Mouse (Mus musculus): ENCODE measurements around the gene Igfbp1. TPM values are rescaled to one million over a fixed set of nuclear protein-coding genes. Genes with fewer than 3 reads are reported as not detected.
"Not testable (repeated sequence)": the region's sequence is repeated elsewhere in the genome, so short reads cannot be mapped to it uniquely, and the experiment has no call there.

Igfbp1 gene
- polyA plus RNA-seq, 1 experiment: not detected

- TF ChIP-seq POLR2A (IDR thresholded peaks at IDR 0.05; ENCODE audit: insufficient read length, low read depth) (no peak), E2F4 (IDR thresholded peaks at IDR 0.05; ENCODE audit: insufficient read depth) (no peak), REST (IDR thresholded peaks at IDR 0.05; ENCODE audit: insufficient read depth, insufficient read length) (no peak), TCF3 (IDR thresholded peaks at IDR 0.05; ENCODE audit: insufficient read length, low read depth) (no peak), TCF12 (IDR thresholded peaks at IDR 0.05; ENCODE audit: insufficient read depth, poor library complexity, severe bottlenecking) (no peak), POLR2AphosphoS2 (IDR thresholded peaks at IDR 0.05; ENCODE audit: insufficient read length, low read depth) (no peak)
- Histone ChIP-seq H3K27me3 (ENCODE audit: control insufficient read depth, insufficient read depth, insufficient read length) (peaks cover 9% of the 10 kb centered on the region), H3ac (ENCODE audit: control insufficient read depth, insufficient read length) (no peak overlapping the region), H3K4me3 (no peak overlapping the region), H3K36me3 (ENCODE audit: control insufficient read depth, insufficient read depth) (no peaks in the 10 kb centered on the region), H3K79me2 (ENCODE audit: control insufficient read depth, insufficient read depth) (no peaks in the 10 kb centered on the region), H3K4me2 (ENCODE audit: low read depth) (no peak overlapping the region)
Observed at GRCm38 (mm10) chr11:7214761-7215160, 17.2 kb downstream of the Igfbp1 start.

DNA sequence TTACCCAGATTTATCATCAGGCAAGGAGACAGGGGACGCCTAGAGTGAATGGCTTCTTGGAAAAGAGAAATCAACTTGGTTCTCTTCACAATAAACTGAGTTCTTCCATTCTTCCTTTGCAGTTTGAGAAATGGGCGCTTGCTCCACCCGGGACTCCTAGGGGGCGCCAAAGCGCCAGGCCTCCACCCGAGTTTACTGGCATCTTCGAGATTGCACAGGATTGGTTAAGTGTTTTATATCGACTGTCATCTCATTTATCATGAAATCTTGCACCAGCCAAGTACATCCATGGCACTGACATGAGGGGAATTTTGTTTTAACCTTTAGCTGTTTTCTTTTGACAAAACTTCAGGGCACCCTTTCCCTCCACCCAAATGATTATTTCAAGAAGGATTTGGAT lies 18.1 kb downstream of the Igfbp1 start:
- Histone ChIP-seq H3K27me3 (ENCODE audit: control insufficient read depth, insufficient read depth, insufficient read length) (peaks cover 9% of the 10 kb centered on the region), H3K4me3 (no peak overlapping the region), H3K4me2 (ENCODE audit: low read depth) (no peak overlapping the region), H3ac (ENCODE audit: control insufficient read depth, insufficient read length) (no peak overlapping the region), H3K79me2 (ENCODE audit: control insufficient read depth, insufficient read depth) (no peaks in the 10 kb centered on the region), H3K36me3 (ENCODE audit: control insufficient read depth, insufficient read depth) (no peaks in the 10 kb centered on the region)
- TF ChIP-seq CEBPB (IDR thresholded peaks at IDR 0.05; ENCODE audit: insufficient read depth, poor library complexity, severe bottlenecking) (no peak), MYOG (IDR thresholded peaks at IDR 0.05; ENCODE audit: control insufficient read depth in 1 of 3, insufficient read depth in 1 of 3, insufficient read length in 2 of 3, low read depth in 2 of 3) (no peak), POLR2A (IDR thresholded peaks at IDR 0.05; ENCODE audit: insufficient read length, low read depth) (no peak), MYOD1 (IDR thresholded peaks at IDR 0.05; ENCODE audit: control insufficient read depth in 1 of 3, insufficient read length in 2 of 3, low read depth in 2 of 3) (no peak), E2F4 (IDR thresholded peaks at IDR 0.05; ENCODE audit: insufficient read depth) (no peak), POLR2AphosphoS2 (IDR thresholded peaks at IDR 0.05; ENCODE audit: insufficient read length, low read depth) (no peak), USF1 (IDR thresholded peaks at IDR 0.05; ENCODE audit: low read depth) (no peak), SRF (IDR thresholded peaks at IDR 0.05; ENCODE audit: control insufficient read depth, insufficient read length, low read depth) (no peak), REST (IDR thresholded peaks at IDR 0.05; ENCODE audit: insufficient read depth, insufficient read length) (no peak), TCF12 (IDR thresholded peaks at IDR 0.05; ENCODE audit: insufficient read depth, poor library complexity, severe bottlenecking) (no peak), TCF3 (IDR thresholded peaks at IDR 0.05; ENCODE audit: insufficient read length, low read depth) (no peak), MAX (IDR thresholded peaks at IDR 0.05; ENCODE audit: low read depth) (no peak)

DNA sequence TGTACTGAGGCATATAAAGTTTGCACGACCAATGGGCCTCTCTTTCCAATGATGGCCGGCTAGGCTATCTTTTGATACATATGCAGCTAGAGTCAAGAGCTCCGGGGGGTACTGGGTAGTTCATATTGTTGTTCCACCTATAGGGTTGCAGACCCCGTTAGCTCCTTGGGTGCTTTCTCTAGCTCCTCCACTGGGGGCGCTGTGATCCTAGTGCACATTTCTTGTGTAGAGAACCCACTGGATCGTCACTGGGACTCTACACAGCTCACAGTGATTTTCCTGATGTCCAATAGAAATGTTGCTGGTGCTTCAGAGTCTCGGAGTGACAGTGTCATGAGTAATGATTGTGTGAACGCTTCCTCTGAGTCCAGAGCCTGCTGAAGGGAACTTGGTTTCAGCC lies 24.2 kb downstream of the Igfbp1 start:
- H3K4me3 ChIP-seq; H3K27me3 ChIP-seq (ENCODE audit: control insufficient read depth, insufficient read depth, insufficient read length); H3K4me2 ChIP-seq (ENCODE audit: low read depth); H3ac ChIP-seq (ENCODE audit: control insufficient read depth, insufficient read length); H3K79me2 ChIP-seq (ENCODE audit: control insufficient read depth, insufficient read depth); H3K36me3 ChIP-seq (ENCODE audit: control insufficient read depth, insufficient read depth): not testable (repeated sequence)

DNA sequence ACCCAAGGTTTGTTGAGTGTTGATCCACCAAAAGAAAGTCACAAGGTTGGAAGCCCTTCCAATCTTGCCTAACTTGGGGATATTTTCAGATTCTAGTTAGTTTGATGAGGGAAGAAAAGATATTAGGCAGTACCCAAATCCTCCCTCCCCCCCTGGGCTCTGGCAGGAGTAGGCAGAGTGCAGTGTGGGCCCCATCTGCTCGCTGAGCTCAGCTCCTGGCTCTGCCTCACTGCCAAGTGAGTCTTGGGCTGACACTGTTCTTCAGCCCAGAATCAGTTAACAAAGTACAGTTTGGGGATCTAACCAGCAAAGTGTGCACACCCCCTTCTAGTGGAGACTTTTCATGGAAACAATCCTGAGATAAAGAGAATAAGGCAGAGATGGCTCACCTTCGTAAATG lies 28.6 kb downstream of the Igfbp1 start:
- Histone ChIP-seq H3K4me3 (no peak overlapping the region), H3K79me2 (ENCODE audit: control insufficient read depth, insufficient read depth) (no peaks in the 10 kb centered on the region), H3K36me3 (ENCODE audit: control insufficient read depth, insufficient read depth) (no peaks in the 10 kb centered on the region), H3K4me2 (ENCODE audit: low read depth) (no peak overlapping the region), H3ac (ENCODE audit: control insufficient read depth, insufficient read length) (no peak overlapping the region), H3K27me3 (ENCODE audit: control insufficient read depth, insufficient read depth, insufficient read length) (no peaks in the 10 kb centered on the region)
- TF ChIP-seq TCF3 (IDR thresholded peaks at IDR 0.05; ENCODE audit: insufficient read length, low read depth): no peak
- TF ChIP-seq POLR2AphosphoS2 (IDR thresholded peaks at IDR 0.05; ENCODE audit: insufficient read length, low read depth): no peak
- TF ChIP-seq USF1 (IDR thresholded peaks at IDR 0.05; ENCODE audit: low read depth): no peak
- no peak for TF ChIP-seq POLR2A (IDR thresholded peaks at IDR 0.05; ENCODE audit: insufficient read length, low read depth)
- no peak for TF ChIP-seq E2F4 (IDR thresholded peaks at IDR 0.05; ENCODE audit: insufficient read depth)
- no peak for TF ChIP-seq SRF (IDR thresholded peaks at IDR 0.05; ENCODE audit: control insufficient read depth, insufficient read length, low read depth)
- TF ChIP-seq REST (IDR thresholded peaks at IDR 0.05; ENCODE audit: insufficient read depth, insufficient read length): no peak
- TF ChIP-seq MAX (IDR thresholded peaks at IDR 0.05; ENCODE audit: low read depth): no peak
- TF ChIP-seq CEBPB (IDR thresholded peaks at IDR 0.05; ENCODE audit: insufficient read depth, poor library complexity, severe bottlenecking): no peak
- TF ChIP-seq TCF12 (IDR thresholded peaks at IDR 0.05; ENCODE audit: insufficient read depth, poor library complexity, severe bottlenecking): no peak
- TF ChIP-seq MYOD1 (IDR thresholded peaks at IDR 0.05; ENCODE audit: control insufficient read depth in 1 of 3, insufficient read length in 2 of 3, low read depth in 2 of 3): no peak
- no peak for TF ChIP-seq MYOG (IDR thresholded peaks at IDR 0.05; ENCODE audit: control insufficient read depth in 1 of 3, insufficient read depth in 1 of 3, insufficient read length in 2 of 3, low read depth in 2 of 3)

GRCm38 (mm10) chr11:7226810-7227550 lies 29.4 kb downstream of the Igfbp1 start:
- Histone ChIP-seq H3K4me3 (no peak overlapping the region), H3K36me3 (ENCODE audit: control insufficient read depth, insufficient read depth) (no peaks in the 10 kb centered on the region), H3K27me3 (ENCODE audit: control insufficient read depth, insufficient read depth, insufficient read length) (no peaks in the 10 kb centered on the region), H3K4me2 (ENCODE audit: low read depth) (no peak overlapping the region), H3K79me2 (ENCODE audit: control insufficient read depth, insufficient read depth) (no peaks in the 10 kb centered on the region), H3ac (ENCODE audit: control insufficient read depth, insufficient read length) (no peak overlapping the region)
- no peak for TF ChIP-seq POLR2AphosphoS2 (IDR thresholded peaks at IDR 0.05; ENCODE audit: insufficient read length, low read depth)
- TF ChIP-seq MAX (IDR thresholded peaks at IDR 0.05; ENCODE audit: low read depth): no peak
- TF ChIP-seq E2F4 (IDR thresholded peaks at IDR 0.05; ENCODE audit: insufficient read depth): no peak
- TF ChIP-seq TCF12 (IDR thresholded peaks at IDR 0.05; ENCODE audit: insufficient read depth, poor library complexity, severe bottlenecking): no peak
- no peak for TF ChIP-seq USF1 (IDR thresholded peaks at IDR 0.05; ENCODE audit: low read depth)
- no peak for TF ChIP-seq SRF (IDR thresholded peaks at IDR 0.05; ENCODE audit: control insufficient read depth, insufficient read length, low read depth)
- no peak for TF ChIP-seq CEBPB (IDR thresholded peaks at IDR 0.05; ENCODE audit: insufficient read depth, poor library complexity, severe bottlenecking)
- TF ChIP-seq REST (IDR thresholded peaks at IDR 0.05; ENCODE audit: insufficient read depth, insufficient read length): no peak

Measured in myocyte (in vitro differentiated cells).